Mouse (Mus musculus): ENCODE data around the gene Pagr1a.

Gene Pagr1a

DNA sequence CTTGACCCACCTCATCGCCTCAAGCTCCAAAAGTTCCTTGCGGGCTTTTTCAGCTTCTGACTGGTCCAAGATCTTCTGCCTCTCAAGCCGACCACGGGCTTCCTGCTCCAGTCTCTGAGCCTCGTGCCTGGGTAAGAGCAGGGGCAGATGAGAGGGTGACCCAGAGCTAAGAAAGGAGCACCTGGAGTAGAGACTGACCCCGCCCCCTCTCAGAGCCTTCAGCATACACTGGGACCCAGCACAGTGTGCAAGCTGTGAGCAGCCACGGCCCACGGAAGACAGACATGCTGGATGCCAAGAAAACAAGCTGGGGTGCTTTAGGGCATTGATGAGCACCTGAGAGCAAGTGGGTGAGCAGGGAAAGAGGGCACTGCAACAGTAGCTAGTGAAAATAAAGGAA is 28.3 kb downstream of the Pagr1a start:
- DNase-seq = no peak

DNA sequence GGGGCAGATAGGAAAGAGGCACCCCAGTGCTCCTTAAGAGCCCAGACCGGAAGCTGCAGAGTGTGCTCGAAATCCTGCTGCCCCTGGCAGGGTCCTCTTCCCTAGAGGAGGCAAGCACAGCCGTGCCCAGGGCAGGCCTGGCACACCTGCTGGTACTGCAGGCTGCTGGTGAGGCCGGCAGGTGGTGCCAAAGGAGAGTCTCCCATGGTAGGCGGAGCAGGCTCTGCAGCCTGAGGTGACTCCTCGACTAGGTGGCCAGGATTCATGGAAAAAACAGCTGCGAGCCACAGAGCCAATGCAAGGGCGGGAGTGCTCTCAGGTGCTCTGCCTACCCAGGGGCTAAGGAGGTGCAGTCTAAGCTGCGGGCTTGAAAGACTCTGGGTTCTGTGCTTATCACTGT is 30.8 kb downstream of the Pagr1a start:
- peak; percentile 88 for DNase-seq

GRCm38 (mm10) chr7:126984667-126985444 is 32.3 kb downstream of the Pagr1a start:
- peak; percentile 36 for DNase-seq

GRCm38 (mm10) chr7:126983113-126983512 is 34.0 kb downstream of the Pagr1a start:
- peak; percentile 32 for DNase-seq

DNA sequence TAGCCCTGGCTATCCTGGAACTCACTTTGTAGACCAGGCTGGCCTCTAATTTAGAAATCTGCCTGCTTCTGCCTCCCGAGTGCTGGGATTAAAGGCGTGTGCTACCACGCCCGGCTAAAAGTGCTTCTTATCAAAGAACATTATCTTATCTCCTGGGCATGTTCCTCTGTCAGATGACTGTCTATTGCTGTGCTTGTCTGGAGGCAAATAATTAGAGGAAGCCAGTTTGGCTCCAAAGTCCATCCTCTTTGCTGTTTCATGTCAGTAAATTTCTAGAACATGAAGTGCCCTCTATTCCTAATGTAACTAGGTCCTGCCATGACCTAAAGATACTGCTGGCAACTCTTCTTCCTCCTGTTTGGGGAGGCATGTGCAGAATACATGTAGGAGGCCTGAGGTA is 35.1 kb downstream of the Pagr1a start:
- no peak for DNase-seq

DNA sequence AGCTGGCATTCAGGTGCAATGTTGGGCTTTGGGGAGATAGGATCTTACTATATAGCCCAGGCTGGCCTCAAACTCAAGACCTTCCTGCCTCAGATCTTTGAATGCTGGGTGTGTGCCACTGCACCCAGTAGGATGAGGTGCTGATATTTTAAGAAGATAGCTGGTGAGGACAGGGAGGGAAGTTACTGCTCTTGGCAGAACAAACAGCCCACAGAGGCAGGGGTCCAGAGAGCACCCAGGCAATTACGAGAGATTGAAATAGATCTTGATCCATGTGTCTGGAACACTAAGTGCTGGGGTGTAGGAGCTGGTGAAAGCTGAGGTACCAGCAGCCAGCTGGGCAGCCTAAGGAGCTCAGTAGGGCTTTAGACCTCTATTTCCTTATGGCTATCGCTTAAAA is 35.6 kb downstream of the Pagr1a start:
- peak; percentile 23 for DNase-seq

GRCm38 (mm10) chr7:126978841-126979240 is 38.3 kb downstream of the Pagr1a start:
- DNase-seq = peak; percentile 31

- no peak for DNase-seq
These were observed 40.2 kb downstream of the Pagr1a start for GRCm38 (mm10) chr7:126976878-126977459.

- peak; percentile 96 for DNase-seq
These were observed 40.9 kb downstream of the Pagr1a start, which contains the start of gene Cdiptos for GRCm38 (mm10) chr7:126975950-126976866. Gene Cdiptos, minus strand, starts transcription at chr7:126976098.

GRCm38 (mm10) chr7:126975893-126975949 is 41.4 kb downstream of the Pagr1a start, which contains the start of gene Cdipt:
Gene Cdipt, plus strand, starts transcription at chr7:126975914.
- DNase-seq = no peak

- DNase-seq = peak; percentile 69
These were observed 41.7 kb downstream of the Pagr1a start for GRCm38 (mm10) chr7:126975493-126975892.

GRCm38 (mm10) chr7:126967361-126967760 is 49.8 kb downstream of the Pagr1a start:
- DNase-seq = no peak

GRCm38 (mm10) chr7:126965568-126965967 is 51.6 kb downstream of the Pagr1a start:
- peak; percentile 81 for DNase-seq

All from cerebellum, adult 9-11 months (tissue).